Mouse (Mus musculus) liver, adult 2 months (tissue): Measurements from ENCODE around the gene Maz. TPM values are rescaled to one million over a fixed set of nuclear protein-coding genes. Genes with fewer than 3 reads are reported as not detected.

ENCODE experiments used
- DNase-seq: peaks from one replicate; pipeline ENCODE4 v3.0.0-alpha.2; 2011; ENCODE audit warnings: low read depth, low spot score; ENCODE audit errors: extremely low read depth
- H3K27ac ChIP-seq: fragments of 200-500 bp; replicated peaks from 2 replicates; pipeline ENCODE4 v1.5.1; 2012; ENCODE audit warnings: low read depth, mild to moderate bottlenecking, control low read depth, inconsistent platforms, low read length; ENCODE audit not compliant: insufficient read depth
- H3K27me3 ChIP-seq: fragments of 200-500 bp; 2 replicates; pipeline ENCODE4 v1.6.1; 2012; ENCODE audit warnings: mild to moderate bottlenecking, moderate library complexity, low read length, inconsistent platforms; ENCODE audit not compliant: control insufficient read depth, insufficient read depth
- H3K36me3 ChIP-seq: fragments of 200-500 bp; 2 replicates; pipeline ENCODE4 v1.6.1; 2012; ENCODE audit warnings: low read length, inconsistent platforms; ENCODE audit not compliant: control insufficient read depth, insufficient read depth
- H3K4me1 ChIP-seq: fragments of 200-500 bp; 2 replicates; pipeline ENCODE4 v1.6.1; 2011; ENCODE audit warnings: low read length; ENCODE audit not compliant: control insufficient read depth, insufficient read depth
- H3K4me3 ChIP-seq: fragments of 200-500 bp; 2 replicates; pipeline ENCODE4 v1.5.1; 2011; ENCODE audit warnings: low read depth, mild to moderate bottlenecking, control low read depth, low read length, moderate library complexity; ENCODE audit not compliant: insufficient read depth
- H3K79me2 ChIP-seq: fragments of 200-500 bp; 2 replicates; pipeline ENCODE4 v1.6.1; 2012; ENCODE audit warnings: inconsistent platforms, mild to moderate bottlenecking, low read length, moderate library complexity; ENCODE audit not compliant: control insufficient read depth, insufficient read depth
- H3K9ac ChIP-seq: fragments of 200-500 bp; 2 replicates; pipeline ENCODE4 v1.6.1; 2012; ENCODE audit warnings: low read depth, mild to moderate bottlenecking, control low read depth, inconsistent platforms, low read length
- CTCF ChIP-seq: fragments of 200-500 bp; IDR thresholded peaks from 2 replicates; pipeline ENCODE4 v1.5.1; 2011; ENCODE audit warnings: low read depth, low read length, control low read depth
- POLR2A ChIP-seq: fragments of 200-500 bp; IDR thresholded peaks from 2 replicates; pipeline ENCODE4 v1.6.1; 2011; ENCODE audit warnings: low read length, control low read depth; ENCODE audit not compliant: insufficient read depth; ENCODE audit errors: extremely low read depth
- WGBS: fragments of 180-500 bp; shearing (Covaris S2); methylation state at CpG from one replicate; pipeline ENCODE4 v1.1.7; 2018; 5-methylcytosine and 5-hydroxymethylcytosine counted together
- polyA plus RNA-seq: library from polyadenylated mRNA; depleted of rRNA; stranded (reverse); fragments of >200 nt; gene quantifications from 2 replicates; pipeline ENCODE4 v1.2.3, GENCODE M21; 2012
- total RNA-seq: library from RNA; depleted of rRNA; stranded (reverse); fragments of >200 nt; gene quantifications from 2 replicates; pipeline ENCODE4 v1.2.3, GENCODE M21; 2014

The Maz gene
- total and polyA plus RNA-seq, 2 experiments = 8.9 to 81.9 TPM

DNA sequence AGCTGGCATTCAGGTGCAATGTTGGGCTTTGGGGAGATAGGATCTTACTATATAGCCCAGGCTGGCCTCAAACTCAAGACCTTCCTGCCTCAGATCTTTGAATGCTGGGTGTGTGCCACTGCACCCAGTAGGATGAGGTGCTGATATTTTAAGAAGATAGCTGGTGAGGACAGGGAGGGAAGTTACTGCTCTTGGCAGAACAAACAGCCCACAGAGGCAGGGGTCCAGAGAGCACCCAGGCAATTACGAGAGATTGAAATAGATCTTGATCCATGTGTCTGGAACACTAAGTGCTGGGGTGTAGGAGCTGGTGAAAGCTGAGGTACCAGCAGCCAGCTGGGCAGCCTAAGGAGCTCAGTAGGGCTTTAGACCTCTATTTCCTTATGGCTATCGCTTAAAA lies 45.2 kb downstream of the Maz start:
- H3K79me2 ChIP-seq = peaks cover 4% of the 10 kb centered on the region; the same call in 1 of the 2 replicates
- H3K4me3 ChIP-seq = no peak overlapping the region
- H3K27ac ChIP-seq = no peak overlapping the region
- 97% methylated on average over 2 of the region's 2 CpGs for WGBS
- no peak for TF ChIP-seq CTCF
- TF ChIP-seq POLR2A = no peak
- peaks cover 4% of the 10 kb centered on the region for H3K4me1 ChIP-seq
- no peak for DNase-seq
- H3K36me3 ChIP-seq = peaks cover 2% of the 10 kb centered on the region; the same call in 1 of the 2 replicates
- H3K9ac ChIP-seq = no peak overlapping the region
- no peaks in the 10 kb centered on the region for H3K27me3 ChIP-seq

DNA sequence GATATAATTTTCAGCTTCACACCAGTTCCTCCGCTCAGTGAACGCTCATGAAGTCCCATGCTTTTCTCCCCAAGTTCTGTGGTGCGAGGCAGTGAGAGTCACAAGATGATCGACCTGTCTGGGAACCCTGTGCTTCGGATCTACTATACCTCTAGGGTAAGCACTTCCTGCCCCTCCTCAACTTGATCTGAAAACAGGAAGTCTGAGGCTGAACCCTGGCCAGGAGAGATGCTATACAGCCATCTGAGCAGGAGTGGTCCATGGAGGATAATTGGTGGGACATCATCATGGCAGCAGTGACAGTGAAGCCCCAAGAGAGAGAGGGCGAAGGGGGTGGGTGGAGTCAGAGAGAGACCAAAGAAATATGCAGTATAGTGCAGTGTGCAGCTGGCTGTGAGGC lies 48.0 kb downstream of the Maz start:
- Histone ChIP-seq H3K9ac (no peak overlapping the region), H3K27ac (no peak overlapping the region), H3K4me3 (no peak overlapping the region), H3K4me1 (peaks cover 4% of the 10 kb centered on the region), H3K27me3 (no peaks in the 10 kb centered on the region), H3K79me2 (peaks cover 7% of the 10 kb centered on the region; the same call in 1 of the 2 replicates), H3K36me3 (peaks cover 2% of the 10 kb centered on the region; the same call in 1 of the 2 replicates)
- TF ChIP-seq CTCF = no peak
- TF ChIP-seq POLR2A = no peak
- WGBS = 93% methylated on average over 6 of the region's 6 CpGs
- no peak for DNase-seq

DNA sequence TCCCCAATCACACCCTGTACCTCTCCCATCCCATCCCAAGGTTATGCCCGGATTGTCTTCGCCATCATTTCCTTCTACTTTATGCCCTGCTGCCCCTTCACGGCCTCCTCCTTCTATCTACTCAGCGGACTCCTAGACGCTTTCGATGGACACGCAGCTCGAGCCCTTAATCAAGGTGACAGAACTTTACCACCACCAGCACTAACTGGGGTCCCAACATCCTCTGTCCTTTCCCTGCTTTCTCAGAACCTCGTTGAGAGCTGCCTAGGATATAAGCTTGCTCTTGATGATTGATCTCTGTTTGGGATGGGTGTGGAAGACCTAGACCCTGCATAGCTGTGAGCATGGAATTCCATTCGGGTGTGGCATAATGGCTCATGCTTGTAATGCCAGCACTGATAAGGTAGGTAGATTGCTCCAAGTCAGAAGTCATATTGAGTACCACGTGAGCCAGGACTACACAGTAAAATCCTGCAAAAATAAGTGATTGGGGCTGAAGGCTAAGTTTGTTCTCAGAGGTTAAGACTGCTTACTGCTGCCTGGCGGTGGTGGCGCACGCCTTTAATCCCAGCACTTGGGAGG lies 49.9 kb downstream of the Maz start:
- Histone ChIP-seq H3K4me3 (peak overlapping the region; percentile 86), H3K36me3 (peaks cover 2% of the 10 kb centered on the region; the same call in 1 of the 2 replicates), H3K27me3 (no peaks in the 10 kb centered on the region), H3K27ac (no peak overlapping the region), H3K9ac (peak overlapping the region; percentile 93), H3K4me1 (peaks cover 4% of the 10 kb centered on the region), H3K79me2 (peaks cover 7% of the 10 kb centered on the region; the same call in 1 of the 2 replicates)
- TF ChIP-seq POLR2A (no peak), CTCF (no peak)
- peak; percentile 6 for DNase-seq
- WGBS = 25% methylated on average over 14 of the region's 14 CpGs

DNA sequence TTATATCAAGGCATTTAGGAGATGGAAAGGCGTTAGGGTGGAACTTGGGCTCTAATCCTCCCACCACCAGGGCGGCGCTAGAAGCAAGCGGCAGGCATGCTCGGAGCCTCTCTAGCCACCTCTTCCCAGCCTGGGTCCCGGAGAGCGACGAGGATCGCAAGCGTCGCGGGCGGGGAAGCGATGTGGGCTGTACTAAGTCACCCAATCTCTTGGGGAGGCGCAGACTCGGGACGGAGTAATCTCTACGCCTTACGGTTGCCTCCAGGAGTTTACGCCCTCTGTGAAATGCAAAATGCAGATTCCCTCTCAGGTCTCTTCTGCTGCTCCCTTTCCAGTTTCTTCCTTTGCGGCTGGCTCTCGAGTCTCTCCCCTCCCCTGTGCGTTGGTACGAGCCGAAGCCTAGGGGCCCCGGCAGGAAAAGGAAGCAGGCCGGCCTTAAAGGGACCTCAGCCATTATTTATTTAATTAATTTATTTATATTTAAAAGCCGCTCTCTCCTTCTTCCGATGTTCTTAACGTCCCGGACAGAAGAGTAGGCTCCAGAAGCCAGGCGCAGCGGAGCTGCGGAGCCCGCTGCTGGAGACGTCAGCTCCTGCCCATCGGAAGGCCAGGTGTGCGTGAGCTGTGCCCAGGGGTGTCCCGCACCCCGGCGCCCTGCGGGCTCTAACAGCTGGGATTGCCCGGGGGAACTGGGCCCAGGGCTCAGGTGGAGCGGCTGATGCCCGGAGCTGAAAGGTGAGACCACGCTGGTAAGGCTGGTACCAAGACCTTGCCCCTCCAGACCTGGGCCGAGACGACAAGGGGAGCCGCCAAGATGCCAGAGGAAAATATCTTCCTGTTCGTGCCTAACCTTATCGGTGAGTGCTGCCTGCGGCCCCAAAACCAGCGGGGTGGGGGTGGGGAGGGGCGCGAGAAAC lies 50.6 kb downstream of the Maz start, which contains the start of gene Cdiptos:
Gene Cdiptos, minus strand, starts transcription at position 149 of the 917 bp plus-strand sequence.
- WGBS = under 1% methylated on average over 55 of the region's 55 CpGs
- TF ChIP-seq POLR2A (no peak), CTCF (peak; percentile 96)
- peak; percentile 87 for DNase-seq

DNA sequence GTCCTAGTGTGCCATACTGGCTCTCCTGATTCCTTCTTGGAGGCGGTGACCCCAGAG lies 51.1 kb downstream of the Maz start, which contains the start of gene Cdipt:
Gene Cdipt, plus strand, starts transcription at position 22 of the 57 bp plus-strand sequence.
- Histone ChIP-seq H3K4me3 (peak within 1 kb of the TSS; percentile 86), H3K36me3 (peaks cover 2% of the 10 kb centered on the region; the same call in 1 of the 2 replicates), H3K27me3 (no peaks in the 10 kb centered on the region), H3K79me2 (peaks cover 7% of the 10 kb centered on the region; the same call in 1 of the 2 replicates), H3K27ac (peak within 1 kb of the TSS; percentile 92), H3K4me1 (peaks cover 4% of the 10 kb centered on the region), H3K9ac (peak within 1 kb of the TSS; percentile 93)
- no peak for DNase-seq
- 4% methylated on average over 1 of the region's 1 CpGs for WGBS
- TF ChIP-seq POLR2A = no peak
- no peak for TF ChIP-seq CTCF

More for the DNA sequence above, 50.6 kb downstream of the Maz start, which contains the start of gene Cdiptos:
- H3K4me1 ChIP-seq = peaks cover 4% of the 10 kb centered on the region
- peak within 1 kb of the TSS; percentile 86 for H3K4me3 ChIP-seq
- peaks cover 2% of the 10 kb centered on the region; the same call in 1 of the 2 replicates for H3K36me3 ChIP-seq
- no peaks in the 10 kb centered on the region for H3K27me3 ChIP-seq
- peak within 1 kb of the TSS; percentile 93 for H3K9ac ChIP-seq
- H3K79me2 ChIP-seq = peaks cover 7% of the 10 kb centered on the region; the same call in 1 of the 2 replicates
- peak within 1 kb of the TSS; percentile 92 for H3K27ac ChIP-seq
